Mouse (Mus musculus) bone marrow, adult 2 months (tissue): ENCODE data around the gene Rrp8. TPM values are rescaled to one million over a fixed set of nuclear protein-coding genes. Genes with fewer than 3 reads are reported as not detected.

ENCODE experiments used
- H3K27ac ChIP-seq: fragments of 200-500 bp; 2 replicates; pipeline ENCODE4 v1.5.1; 2012; ENCODE audit warnings: low read depth, mild to moderate bottlenecking, control low read depth, inconsistent platforms, low read length; ENCODE audit not compliant: control insufficient read depth, poor library complexity, insufficient read depth
- H3K4me1 ChIP-seq: fragments of 200-500 bp; 2 replicates; pipeline ENCODE4 v1.6.1; 2011; ENCODE audit warnings: low read length; ENCODE audit not compliant: control insufficient read depth, insufficient read depth
- H3K4me3 ChIP-seq: fragments of 200-500 bp; replicated peaks from 2 replicates; pipeline ENCODE3; 2011; ENCODE audit warnings: mild to moderate bottlenecking, low read depth, low read length, control low read depth; ENCODE audit not compliant: control insufficient read depth
- CTCF ChIP-seq: fragments of 200-500 bp; IDR thresholded peaks from 2 replicates; pipeline ENCODE4 v1.5.1; 2011; ENCODE audit warnings: low read length, control low read depth; ENCODE audit not compliant: control insufficient read depth, insufficient read depth
- POLR2A ChIP-seq: fragments of 200-500 bp; IDR thresholded peaks from 2 replicates; pipeline ENCODE4 v1.6.1; 2011; ENCODE audit warnings: low read depth, mild to moderate bottlenecking, control low read depth, low read length, borderline replicate concordance; ENCODE audit not compliant: control insufficient read depth
- WGBS: fragments of 180-500 bp; shearing (Covaris S2); methylation state at CpG from one replicate; pipeline ENCODE4 v1.1.7; 2018; 5-methylcytosine and 5-hydroxymethylcytosine counted together
- polyA plus RNA-seq: library from polyadenylated mRNA; stranded (reverse); fragments of >200 nt; gene quantifications from 2 replicates; pipeline ENCODE4 v1.2.4, GENCODE M21; 2011; ENCODE audit warnings: low replicate concordance; ENCODE audit not compliant: missing spikeins, insufficient read depth, insufficient read length

Rrp8 gene
- polyA plus RNA-seq, 1 experiment, result 26.7 TPM

DNA sequence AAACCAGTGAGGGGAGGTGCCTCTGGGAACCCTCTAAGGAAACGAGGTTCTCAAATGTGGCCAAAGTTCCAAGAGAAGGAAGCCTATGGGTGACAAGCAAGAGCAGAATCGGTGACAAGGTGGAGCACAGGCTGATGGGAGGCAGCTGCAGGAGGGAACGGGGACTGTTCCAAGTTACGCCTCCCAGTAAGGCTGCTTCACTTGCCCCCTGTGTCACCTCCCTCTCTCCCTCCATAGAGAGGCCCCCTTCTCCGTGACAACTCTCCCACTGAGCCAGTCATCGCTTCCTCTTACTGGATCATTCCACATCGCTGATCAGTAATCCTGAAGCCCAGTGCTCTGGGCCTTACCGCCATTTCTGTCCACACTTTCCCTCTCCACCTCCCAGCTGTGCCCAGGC lies 37.5 kb upstream of the Rrp8 start:
- H3K27ac ChIP-seq, result no peak overlapping the region
- no peak overlapping the region for H3K4me3 ChIP-seq
- peaks cover 6% of the 10 kb centered on the region; the same call in 1 of the 2 replicates for H3K4me1 ChIP-seq
- TF ChIP-seq POLR2A, result no peak
- no peak for TF ChIP-seq CTCF
- whole genome bisulfite sequencing, result 73% methylated on average over 8 of the region's 8 CpGs

GRCm38 (mm10) chr7:105773041-105773440 lies 35.9 kb upstream of the Rrp8 start:
- H3K4me3 ChIP-seq, result no peak overlapping the region
- 88% methylated on average over 5 of the region's 5 CpGs for WGBS

DNA sequence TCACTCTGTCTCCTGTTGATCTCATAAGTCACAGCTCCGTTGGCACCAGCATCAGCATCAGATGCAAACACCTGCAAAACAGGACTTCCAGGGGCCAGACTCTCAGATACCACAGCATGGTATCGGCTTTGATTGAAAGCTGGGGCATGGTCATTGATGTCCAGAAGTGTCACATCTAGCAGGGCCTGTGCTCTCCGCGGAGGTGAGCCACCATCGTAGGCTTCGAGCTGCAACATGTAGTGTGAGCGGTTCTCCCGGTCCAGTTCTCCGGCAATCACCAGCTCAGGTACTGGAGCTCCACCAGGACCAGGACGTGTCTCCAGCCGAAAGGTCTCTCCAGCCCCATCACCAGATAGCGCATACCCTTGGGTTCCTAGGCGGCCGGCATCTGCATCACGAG lies 35.1 kb upstream of the Rrp8 start:
- TF ChIP-seq CTCF, result no peak
- no peak for TF ChIP-seq POLR2A
- H3K4me1 ChIP-seq, result no peaks in the 10 kb centered on the region
- 90% methylated on average over 15 of the region's 15 CpGs for WGBS
- H3K27ac ChIP-seq, result no peak overlapping the region
- H3K4me3 ChIP-seq, result no peak overlapping the region

More at GRCm38 (mm10) chr7:105773041-105773440, 35.9 kb upstream of the Rrp8 start:
- peaks cover 5% of the 10 kb centered on the region; the same call in 1 of the 2 replicates for H3K4me1 ChIP-seq
- H3K27ac ChIP-seq, result no peak overlapping the region
- TF ChIP-seq CTCF (no peak), POLR2A (no peak)

- H3K27ac ChIP-seq, result no peak overlapping the region
- H3K4me3 ChIP-seq, result no peak overlapping the region
- H3K4me1 ChIP-seq, result no peaks in the 10 kb centered on the region
- 89% methylated on average over 3 of the region's 3 CpGs for WGBS
- TF ChIP-seq CTCF (no peak), POLR2A (no peak)
Measured at GRCm38 (mm10) chr7:105769959-105770358, 32.8 kb upstream of the Rrp8 start.

DNA sequence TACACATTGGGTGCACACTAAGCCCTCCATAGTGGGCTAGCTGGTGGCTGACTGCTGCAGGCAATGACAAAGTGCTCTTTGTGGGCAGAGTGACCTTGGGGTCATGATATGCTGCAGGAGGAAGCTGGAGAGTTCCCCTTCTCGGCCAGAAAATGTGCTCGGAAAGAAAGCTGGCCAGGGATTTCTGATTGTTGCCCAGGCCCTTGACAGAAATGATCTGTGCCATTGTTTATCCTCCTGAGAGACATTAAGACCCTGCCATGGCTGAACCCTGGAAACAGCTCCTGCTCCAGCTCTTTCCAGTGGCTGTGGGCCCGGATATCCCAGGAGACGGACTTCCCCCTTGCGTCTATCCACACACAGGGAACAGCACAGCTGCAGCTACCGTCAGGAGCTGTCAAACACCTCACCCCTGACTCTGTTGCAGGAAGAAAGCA lies 30.6 kb upstream of the Rrp8 start:
- no peak for TF ChIP-seq POLR2A
- no peak for TF ChIP-seq CTCF
- 13% methylated on average over 6 of the region's 6 CpGs for WGBS
- Histone ChIP-seq H3K4me3 (no peak overlapping the region), H3K4me1 (no peaks in the 10 kb centered on the region), H3K27ac (no peak overlapping the region)

- Histone ChIP-seq H3K4me1 (no peaks in the 10 kb centered on the region), H3K4me3 (no peak overlapping the region), H3K27ac (no peak overlapping the region)
- WGBS, result 89% methylated on average over 11 of the region's 11 CpGs
- TF ChIP-seq POLR2A (no peak), CTCF (no peak)
Measured at GRCm38 (mm10) chr7:105764331-105764730, 27.1 kb upstream of the Rrp8 start.

- TF ChIP-seq POLR2A (no peak), CTCF (no peak)
- Histone ChIP-seq H3K4me3 (no peak overlapping the region), H3K27ac (no peak overlapping the region), H3K4me1 (no peaks in the 10 kb centered on the region)
- 38% methylated on average over 55 of the region's 55 CpGs for WGBS
Measured at GRCm38 (mm10) chr7:105762517-105763270, 25.5 kb upstream of the Rrp8 start.

DNA sequence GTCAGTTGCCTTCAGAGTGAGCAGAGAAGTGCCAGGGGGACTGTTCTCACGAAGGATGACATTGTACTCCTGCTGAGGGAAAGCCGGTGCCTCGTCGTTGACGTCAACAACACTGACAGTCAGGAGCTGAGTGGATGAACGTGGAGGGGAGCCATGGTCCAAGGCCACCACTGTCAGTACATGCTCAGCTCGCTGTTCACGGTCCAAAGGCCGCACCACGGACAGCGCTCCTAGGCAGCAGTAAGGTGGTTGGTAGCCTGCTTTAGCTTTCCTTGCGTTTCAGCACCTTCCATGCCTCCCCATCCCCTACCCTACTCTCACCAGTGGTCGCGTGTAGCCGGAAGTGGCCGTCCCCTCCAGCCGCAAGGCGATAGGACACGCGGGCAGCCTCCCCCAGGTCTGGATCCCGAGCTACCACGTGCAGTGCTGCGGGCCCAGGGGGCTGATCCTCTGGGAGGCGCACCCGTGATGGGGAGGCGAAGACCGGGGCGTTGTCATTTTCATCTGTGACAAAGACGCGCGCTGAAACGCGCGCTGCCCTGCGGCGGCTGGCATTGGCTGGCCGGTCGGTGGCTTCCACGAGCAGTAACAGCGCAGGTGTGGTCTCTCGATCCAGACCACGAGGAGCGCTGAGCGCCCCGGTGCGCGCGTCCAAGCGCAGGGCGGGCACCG lies 24.8 kb upstream of the Rrp8 start:
- Histone ChIP-seq H3K4me3 (no peak overlapping the region), H3K4me1 (no peaks in the 10 kb centered on the region)
- 50% methylated on average over 51 of the region's 51 CpGs for WGBS

More for the DNA sequence above, 24.8 kb upstream of the Rrp8 start:
- TF ChIP-seq CTCF (no peak), POLR2A (no peak)
- H3K27ac ChIP-seq, result no peak overlapping the region
